Mouse (Mus musculus) embryonic facial prominence, embryonic 12.5 days (tissue): ENCODE results near the gene Lrrc32. TPM values are rescaled to one million over a fixed set of nuclear protein-coding genes. Genes with fewer than 3 reads are reported as not detected.

Experiments
- ATAC-seq: fragments of 200-750 bp; cut with Nextera tagmentation; 2 replicates; pipeline ENCODE4 v1.8.0; 2017; ENCODE audit not compliant: insufficient number of reproducible peaks, insufficient read depth, low FRiP score, low TSS enrichment
- H3K27ac ChIP-seq: fragments of 300-500 bp; sonication (generic); 2 replicates; pipeline ENCODE4 v1.5.1; 2016; ENCODE audit warnings: mild to moderate bottlenecking
- H3K27me3 ChIP-seq: fragments of 300-500 bp; sonication (generic); 2 replicates; pipeline ENCODE4 v1.6.1; 2016; ENCODE audit warnings: mild to moderate bottlenecking, moderate library complexity
- H3K36me3 ChIP-seq: fragments of 300-500 bp; sonication (generic); 2 replicates; pipeline ENCODE4 v1.6.1; 2016; ENCODE audit warnings: mild to moderate bottlenecking
- H3K4me1 ChIP-seq: fragments of 300-500 bp; sonication (generic); 2 replicates; pipeline ENCODE4 v1.6.1; 2016
- H3K4me2 ChIP-seq: fragments of 300-500 bp; sonication (generic); replicated peaks from 2 replicates; pipeline ENCODE4 v1.6.1; 2016; ENCODE audit warnings: mild to moderate bottlenecking, moderate library complexity
- H3K4me3 ChIP-seq: fragments of 300-500 bp; sonication (generic); 2 replicates; pipeline ENCODE4 v1.5.1; 2016; ENCODE audit warnings: mild to moderate bottlenecking
- H3K9ac ChIP-seq: fragments of 300-500 bp; sonication (generic); 2 replicates; pipeline ENCODE4 v1.6.1; 2016; ENCODE audit warnings: mild to moderate bottlenecking, moderate library complexity
- H3K9me3 ChIP-seq: fragments of 300-500 bp; sonication (generic); 2 replicates; pipeline ENCODE4 v1.6.1; 2016; ENCODE audit warnings: mild to moderate bottlenecking, moderate library complexity
- WGBS: fragments of 180-500 bp; shearing (Covaris S2); methylation state at CpG from one replicate; pipeline ENCODE4 v1.1.7; 2016; 5-methylcytosine and 5-hydroxymethylcytosine counted together
- polyA plus RNA-seq: library from polyadenylated mRNA; unstranded; fragments of >200 nt; fragmentation: Nextera tagmentation; extraction: Ambion mirVana; gene quantifications from 2 replicates; pipeline ENCODE4 v1.2.1, GENCODE M21; 2016

Gene Lrrc32
- polyA plus RNA-seq, 1 experiment from 2014 or later = 4.6 TPM

DNA sequence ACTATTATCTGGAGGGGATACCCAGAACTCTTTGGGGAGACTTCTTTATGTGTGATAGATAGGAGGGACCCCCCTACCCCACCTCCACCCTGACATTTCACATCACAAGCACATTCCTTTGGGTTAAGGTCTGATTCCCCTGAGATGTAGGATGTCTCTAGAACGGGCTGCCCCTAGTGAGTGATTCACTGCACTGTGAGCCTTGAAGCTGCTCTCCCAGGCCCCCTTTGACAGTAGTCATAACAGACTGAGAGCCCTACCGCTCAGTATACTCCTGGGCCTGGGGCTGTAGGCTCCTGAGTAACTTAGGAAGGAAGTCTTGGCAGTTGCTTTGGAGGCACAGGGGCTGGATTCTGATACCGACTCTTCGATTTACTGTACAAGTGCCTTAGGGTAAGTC is 1.2 kb downstream of the Lrrc32 start:
- H3K4me2 ChIP-seq = peak overlapping the region; percentile 73
- H3K36me3 ChIP-seq = no peaks in the 10 kb centered on the region
- no peak for ATAC-seq
- peak overlapping the region; percentile 50 for H3K4me3 ChIP-seq
- H3K9ac ChIP-seq = no peak overlapping the region
- 49% methylated on average over 4 of the region's 4 CpGs for WGBS
- H3K4me1 ChIP-seq = peaks cover 17% of the 10 kb centered on the region; the same call in 1 of the 2 replicates
- H3K9me3 ChIP-seq = no peaks in the 10 kb centered on the region
- no peak overlapping the region for H3K27ac ChIP-seq
- 0 out of 2 replicates have a peak, but pooled peaks cover 4% of the 10 kb centered on the region for H3K27me3 ChIP-seq

DNA sequence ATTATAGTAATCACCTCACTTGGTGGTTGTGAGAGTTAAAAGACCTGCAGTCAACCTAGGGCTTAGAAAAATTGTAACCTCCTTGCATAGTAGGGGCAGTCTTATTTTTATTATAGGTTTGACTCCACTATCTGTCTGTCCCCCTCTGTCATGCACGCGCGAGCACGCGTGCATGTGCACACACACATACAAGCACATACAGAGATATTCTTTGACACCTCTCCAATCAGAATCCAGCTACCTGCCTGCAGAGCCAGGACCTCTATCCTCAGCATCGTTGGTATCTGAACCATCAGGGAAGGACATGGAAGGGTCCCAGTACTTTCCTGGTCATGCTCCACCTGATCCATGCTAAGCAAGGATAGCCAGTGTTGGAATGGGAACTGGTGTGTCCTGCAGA is 1.8 kb downstream of the Lrrc32 start:
- H3K27me3 ChIP-seq = 0 out of 2 replicates have a peak, but pooled peaks cover 4% of the 10 kb centered on the region
- H3K9me3 ChIP-seq = no peaks in the 10 kb centered on the region
- H3K27ac ChIP-seq = no peak overlapping the region
- H3K4me2 ChIP-seq = peak overlapping the region; percentile 73; the same call in 1 of the 2 replicates
- H3K4me1 ChIP-seq = peaks cover 19% of the 10 kb centered on the region
- ATAC-seq = no peak
- no peak overlapping the region for H3K9ac ChIP-seq
- no peaks in the 10 kb centered on the region for H3K36me3 ChIP-seq
- 93% methylated on average over 6 of the region's 6 CpGs for WGBS
- no peak overlapping the region for H3K4me3 ChIP-seq

DNA sequence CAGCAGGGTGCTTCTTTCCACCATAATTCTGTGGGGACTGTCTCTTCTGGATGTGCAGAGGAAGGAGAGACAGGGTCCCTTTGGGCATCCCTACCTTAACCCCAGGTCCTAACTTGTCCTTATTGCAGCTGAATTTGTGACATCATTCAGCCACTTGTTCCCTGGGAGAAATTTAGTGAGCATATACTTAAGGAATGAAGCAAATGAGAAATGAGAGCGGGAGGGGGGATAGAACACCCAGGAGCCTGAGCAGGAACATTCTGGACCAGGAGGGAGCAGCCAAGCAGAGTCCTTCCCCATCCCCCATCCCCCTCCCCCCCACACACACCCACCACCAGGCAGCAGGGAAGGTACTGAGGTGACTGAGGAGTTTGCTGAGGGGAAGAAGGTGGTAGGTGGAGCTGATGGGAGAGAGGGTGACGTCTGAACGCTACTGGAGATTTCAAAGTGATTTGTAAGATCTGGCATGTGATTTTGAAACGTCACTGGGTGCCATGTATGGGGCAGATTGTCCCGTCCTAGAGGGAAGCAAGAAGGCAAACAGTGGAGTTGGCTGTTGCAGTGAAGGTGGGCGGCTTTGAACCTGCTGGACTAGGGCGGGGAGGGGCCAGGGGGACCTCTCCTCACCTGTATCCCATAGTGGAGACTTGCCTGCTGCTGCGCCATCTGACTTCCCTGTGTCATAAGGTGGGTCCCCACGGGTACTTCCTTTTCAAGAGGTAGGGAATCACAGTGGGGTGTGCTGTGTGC is 2.5 kb downstream of the Lrrc32 start:
- 0 out of 2 replicates have a peak, but pooled peaks cover 4% of the 10 kb centered on the region for H3K27me3 ChIP-seq
- no peak overlapping the region for H3K4me2 ChIP-seq
- H3K9me3 ChIP-seq = no peaks in the 10 kb centered on the region
- H3K36me3 ChIP-seq = no peaks in the 10 kb centered on the region
- no peak overlapping the region for H3K9ac ChIP-seq
- no peak for ATAC-seq
- peaks cover 26% of the 10 kb centered on the region for H3K4me1 ChIP-seq
- H3K27ac ChIP-seq = no peak overlapping the region
- WGBS = 68% methylated on average over 9 of the region's 9 CpGs
- no peak overlapping the region for H3K4me3 ChIP-seq

DNA sequence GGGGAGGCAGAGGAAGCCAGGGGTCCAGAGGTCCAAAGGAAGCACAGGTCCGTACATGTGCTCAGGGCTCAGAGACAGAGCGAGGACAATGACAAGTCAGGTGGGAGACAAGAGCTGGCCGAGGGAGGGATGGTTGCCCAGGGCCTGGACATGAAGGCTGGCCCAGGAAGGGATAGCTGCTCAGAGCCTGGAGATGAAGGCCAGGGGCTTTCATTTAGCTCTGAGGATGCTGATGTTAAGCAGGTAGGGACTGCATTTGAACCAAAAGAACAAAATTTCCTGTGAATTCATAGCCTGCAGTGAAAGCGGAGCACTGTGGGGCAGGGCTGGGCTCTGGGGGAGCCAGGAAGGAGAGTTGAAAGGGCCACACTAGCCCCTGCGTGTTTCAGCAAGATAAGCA is 3.2 kb downstream of the Lrrc32 start:
- H3K9ac ChIP-seq = no peak overlapping the region
- no peak overlapping the region for H3K27ac ChIP-seq
- no peak overlapping the region for H3K4me2 ChIP-seq
- 74% methylated on average over 5 of the region's 5 CpGs for WGBS
- no peaks in the 10 kb centered on the region for H3K36me3 ChIP-seq
- 0 out of 2 replicates have a peak, but pooled peaks cover 4% of the 10 kb centered on the region for H3K27me3 ChIP-seq
- H3K4me3 ChIP-seq = no peak overlapping the region
- H3K4me1 ChIP-seq = peaks cover 25% of the 10 kb centered on the region
- ATAC-seq = no peak
- no peaks in the 10 kb centered on the region for H3K9me3 ChIP-seq

DNA sequence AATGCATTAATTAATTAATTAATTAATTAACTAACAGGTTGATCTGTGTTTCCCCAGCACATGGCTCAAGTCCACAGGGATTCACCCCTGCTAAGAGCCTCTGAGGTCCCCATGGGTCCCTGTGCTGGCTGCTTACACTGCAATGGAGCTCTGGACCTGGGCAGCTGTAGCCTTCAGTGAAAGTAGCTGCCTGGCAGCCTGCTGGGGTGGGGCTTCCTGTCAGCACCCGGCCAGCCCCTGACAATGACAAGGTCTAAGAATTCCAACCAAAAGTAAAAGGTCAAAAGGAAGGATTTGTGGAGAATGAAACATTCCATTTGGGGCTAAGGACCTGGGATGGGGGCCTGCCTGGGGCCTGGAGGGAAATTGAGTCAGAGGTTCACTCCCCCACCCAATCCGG is 4.2 kb downstream of the Lrrc32 start:
- H3K4me1 ChIP-seq = peaks cover 25% of the 10 kb centered on the region
- H3K9ac ChIP-seq = no peak overlapping the region
- H3K4me3 ChIP-seq = no peak overlapping the region
- H3K4me2 ChIP-seq = no peak overlapping the region
- H3K27me3 ChIP-seq = 0 out of 2 replicates have a peak, but pooled peaks cover 4% of the 10 kb centered on the region
- no peaks in the 10 kb centered on the region for H3K9me3 ChIP-seq
- ATAC-seq = no peak
- no peak overlapping the region for H3K27ac ChIP-seq
- H3K36me3 ChIP-seq = no peaks in the 10 kb centered on the region
- 66% methylated on average over 2 of the region's 2 CpGs for WGBS

DNA sequence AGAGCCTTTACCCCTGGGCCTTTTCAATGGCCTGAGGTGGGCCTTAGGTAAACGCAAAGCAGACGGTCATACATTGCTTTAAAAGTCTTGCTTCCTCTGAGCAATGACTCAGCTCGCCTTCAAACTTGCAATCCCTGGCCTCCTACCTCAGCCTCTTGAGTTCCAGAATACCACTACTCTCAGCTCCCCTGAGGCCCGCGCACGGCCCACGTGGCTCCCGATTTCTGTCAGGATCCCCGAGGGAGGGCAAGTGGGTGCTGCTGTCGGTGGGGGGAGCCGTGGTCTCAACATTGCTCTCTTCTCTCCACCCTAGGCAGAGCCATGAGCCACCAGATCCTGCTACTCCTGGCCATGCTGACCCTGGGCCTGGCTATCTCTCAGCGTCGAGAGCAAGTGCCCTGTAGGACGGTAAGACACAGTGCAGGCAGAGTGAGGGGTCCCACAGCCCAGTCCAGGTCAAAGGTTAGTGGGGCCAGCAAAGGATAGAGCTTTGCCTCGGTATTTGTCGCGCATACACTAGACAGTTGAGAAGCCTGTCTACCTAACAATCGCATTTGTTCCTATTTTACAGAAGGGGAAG is 4.9 kb downstream of the Lrrc32 start:
- no peak for ATAC-seq
- no peaks in the 10 kb centered on the region for H3K36me3 ChIP-seq
- peaks cover 25% of the 10 kb centered on the region for H3K4me1 ChIP-seq
- H3K9ac ChIP-seq = no peak overlapping the region
- H3K4me2 ChIP-seq = no peak overlapping the region
- no peak overlapping the region for H3K4me3 ChIP-seq
- H3K27ac ChIP-seq = no peak overlapping the region
- WGBS = 62% methylated on average over 18 of the region's 18 CpGs
- 0 out of 2 replicates have a peak, but pooled peaks cover 4% of the 10 kb centered on the region for H3K27me3 ChIP-seq
- H3K9me3 ChIP-seq = no peaks in the 10 kb centered on the region

DNA sequence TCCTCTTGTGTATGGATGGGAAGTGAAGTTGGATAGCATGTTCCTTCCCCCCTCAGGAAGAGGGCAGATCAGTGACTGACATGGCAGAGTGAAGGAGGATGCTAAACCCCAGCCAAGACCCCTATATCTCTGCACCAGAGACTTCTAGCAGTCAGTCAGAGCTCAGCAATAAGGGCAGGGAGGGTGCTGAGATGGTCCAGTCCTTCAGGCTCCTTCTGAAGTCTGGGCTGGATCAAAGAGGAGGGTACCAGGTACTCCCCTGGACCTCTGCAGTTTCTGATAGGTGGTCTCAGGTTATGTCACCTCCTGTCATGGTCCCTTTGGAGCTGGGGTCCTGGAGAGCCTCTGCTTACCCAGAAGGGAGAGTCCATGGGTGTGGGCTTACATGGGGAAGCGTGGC is 6.5 kb downstream of the Lrrc32 start:
- H3K27me3 ChIP-seq = 0 out of 2 replicates have a peak, but pooled peaks cover 4% of the 10 kb centered on the region
- H3K27ac ChIP-seq = no peak overlapping the region
- no peak overlapping the region for H3K4me3 ChIP-seq
- peaks cover 25% of the 10 kb centered on the region for H3K4me1 ChIP-seq
- H3K4me2 ChIP-seq = no peak overlapping the region
- H3K36me3 ChIP-seq = no peaks in the 10 kb centered on the region
- no peaks in the 10 kb centered on the region for H3K9me3 ChIP-seq
- H3K9ac ChIP-seq = no peak overlapping the region
- WGBS = 71% methylated on average over 1 of the region's 1 CpGs
- no peak for ATAC-seq

DNA sequence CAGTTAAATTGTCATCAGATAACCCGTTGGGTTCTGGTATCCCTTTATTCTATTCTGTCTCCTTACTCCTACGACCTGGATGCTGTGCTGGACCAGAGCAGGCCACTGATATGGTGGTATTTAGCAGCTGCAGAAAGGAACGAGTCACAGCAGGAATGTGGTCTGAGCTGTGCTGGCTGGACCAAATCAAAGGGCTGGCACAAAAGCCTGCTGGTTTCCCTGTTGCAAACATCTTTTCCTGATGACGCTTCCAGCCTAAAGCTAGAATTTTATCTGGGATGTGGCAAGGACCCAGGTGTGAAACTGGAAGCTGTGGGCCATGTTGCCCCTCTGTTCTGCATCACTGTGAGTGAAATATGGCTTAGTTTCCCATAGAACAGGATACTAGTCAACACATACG is 8.4 kb downstream of the Lrrc32 start:
- H3K9ac ChIP-seq = no peak overlapping the region
- no peaks in the 10 kb centered on the region for H3K27me3 ChIP-seq
- no peaks in the 10 kb centered on the region for H3K36me3 ChIP-seq
- H3K27ac ChIP-seq = no peak overlapping the region
- H3K4me1 ChIP-seq = peaks cover 28% of the 10 kb centered on the region
- H3K9me3 ChIP-seq = no peaks in the 10 kb centered on the region
- H3K4me3 ChIP-seq = no peak overlapping the region
- no peak for ATAC-seq
- 56% methylated on average over 5 of the region's 5 CpGs for WGBS
- no peak overlapping the region for H3K4me2 ChIP-seq

DNA sequence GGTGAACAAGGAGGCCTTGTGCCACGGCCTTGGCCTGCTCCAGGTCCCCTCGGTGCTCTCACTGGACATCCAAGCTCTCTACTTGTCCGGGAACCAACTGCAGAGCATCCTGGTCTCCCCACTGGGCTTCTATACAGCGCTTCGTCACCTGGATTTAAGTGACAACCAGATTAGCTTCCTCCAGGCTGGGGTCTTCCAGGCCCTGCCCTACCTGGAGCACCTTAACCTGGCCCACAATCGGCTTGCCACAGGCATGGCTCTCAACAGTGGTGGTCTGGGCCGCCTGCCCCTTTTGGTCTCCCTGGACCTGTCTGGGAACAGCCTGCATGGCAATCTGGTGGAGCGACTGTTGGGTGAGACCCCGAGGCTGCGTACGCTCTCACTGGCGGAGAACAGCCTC is 9.0 kb downstream of the Lrrc32 start:
- no peaks in the 10 kb centered on the region for H3K27me3 ChIP-seq
- H3K9ac ChIP-seq = no peak overlapping the region
- no peaks in the 10 kb centered on the region for H3K36me3 ChIP-seq
- no peak overlapping the region for H3K4me3 ChIP-seq
- 91% methylated on average over 12 of the region's 12 CpGs for WGBS
- H3K4me1 ChIP-seq = peaks cover 33% of the 10 kb centered on the region
- H3K27ac ChIP-seq = no peak overlapping the region
- no peaks in the 10 kb centered on the region for H3K9me3 ChIP-seq
- H3K4me2 ChIP-seq = no peak overlapping the region
- ATAC-seq = no peak

DNA sequence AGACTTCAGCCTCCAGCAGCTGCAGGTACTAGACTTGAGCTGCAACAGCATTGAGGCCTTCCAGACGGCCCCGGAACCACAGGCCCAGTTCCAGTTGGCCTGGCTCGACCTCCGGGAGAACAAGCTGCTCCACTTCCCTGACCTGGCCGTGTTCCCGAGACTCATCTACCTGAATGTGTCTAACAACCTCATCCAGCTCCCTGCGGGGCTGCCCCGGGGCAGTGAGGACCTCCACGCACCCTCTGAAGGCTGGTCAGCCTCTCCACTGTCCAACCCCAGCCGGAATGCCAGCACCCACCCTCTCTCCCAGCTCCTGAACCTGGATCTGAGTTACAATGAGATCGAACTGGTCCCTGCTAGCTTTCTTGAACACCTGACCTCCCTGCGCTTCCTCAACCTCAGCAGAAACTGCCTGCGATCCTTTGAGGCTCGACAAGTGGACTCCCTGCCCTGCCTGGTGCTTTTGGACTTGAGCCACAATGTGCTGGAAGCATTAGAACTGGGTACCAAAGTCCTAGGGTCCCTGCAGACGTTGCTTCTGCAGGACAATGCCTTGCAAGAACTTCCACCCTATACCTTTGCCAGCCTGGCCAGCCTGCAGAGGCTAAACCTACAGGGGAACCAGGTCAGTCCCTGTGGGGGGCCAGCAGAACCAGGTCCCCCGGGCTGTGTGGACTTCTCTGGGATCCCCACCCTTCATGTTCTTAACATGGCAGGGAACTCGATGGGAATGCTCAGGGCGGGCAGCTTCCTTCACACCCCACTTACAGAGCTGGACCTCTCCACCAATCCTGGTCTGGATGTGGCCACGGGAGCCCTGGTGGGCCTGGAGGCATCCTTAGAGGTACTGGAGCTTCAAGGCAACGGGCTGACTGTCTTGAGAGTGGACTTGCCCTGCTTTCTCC is 9.8 kb downstream of the Lrrc32 start:
- Histone ChIP-seq H3K4me1 (peaks cover 38% of the 10 kb centered on the region), H3K27ac (no peak overlapping the region), H3K36me3 (no peaks in the 10 kb centered on the region), H3K9me3 (no peaks in the 10 kb centered on the region), H3K4me3 (no peak overlapping the region), H3K4me2 (no peak overlapping the region), H3K9ac (no peak overlapping the region), H3K27me3 (no peaks in the 10 kb centered on the region)
- ATAC-seq = no peak
- WGBS = 81% methylated on average over 20 of the region's 20 CpGs

DNA sequence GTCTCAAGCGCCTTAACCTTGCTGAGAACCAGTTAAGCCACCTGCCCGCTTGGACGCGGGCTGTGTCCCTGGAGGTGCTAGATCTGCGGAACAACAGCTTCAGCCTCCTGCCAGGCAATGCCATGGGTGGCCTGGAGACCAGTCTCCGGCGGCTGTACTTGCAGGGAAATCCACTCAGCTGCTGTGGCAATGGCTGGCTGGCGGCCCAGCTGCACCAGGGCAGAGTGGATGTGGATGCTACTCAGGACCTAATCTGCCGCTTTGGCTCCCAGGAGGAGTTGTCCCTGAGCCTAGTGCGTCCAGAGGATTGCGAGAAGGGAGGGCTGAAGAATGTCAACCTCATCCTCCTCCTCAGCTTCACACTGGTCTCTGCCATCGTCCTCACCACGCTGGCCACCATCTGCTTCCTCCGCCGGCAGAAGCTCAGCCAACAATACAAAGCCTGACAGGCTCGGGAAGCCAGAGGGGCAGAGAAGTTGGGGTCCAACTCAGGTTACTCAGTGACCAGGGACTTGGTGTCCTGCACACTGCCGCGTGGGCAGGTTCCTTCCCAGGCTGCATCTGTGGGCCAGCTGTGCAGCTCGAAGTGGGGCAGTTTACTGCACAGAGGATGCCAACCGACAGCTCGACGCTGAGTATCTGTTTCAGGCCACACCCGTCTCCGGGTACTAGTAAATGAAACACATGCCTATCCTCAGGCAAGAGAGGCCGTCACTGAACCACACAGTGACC is 10.6 kb downstream of the Lrrc32 start:
- Histone ChIP-seq H3K4me1 (peaks cover 46% of the 10 kb centered on the region), H3K4me2 (no peak overlapping the region), H3K36me3 (no peaks in the 10 kb centered on the region), H3K9me3 (no peaks in the 10 kb centered on the region), H3K27ac (peak overlapping the region; percentile 18; the same call in 1 of the 2 replicates), H3K9ac (no peak overlapping the region), H3K27me3 (no peaks in the 10 kb centered on the region), H3K4me3 (no peak overlapping the region)
- 64% methylated on average over 25 of the region's 25 CpGs for WGBS
- ATAC-seq = no peak
